Mouse (Mus musculus) gastrocnemius, postnatal 36 days (tissue): ENCODE data around the gene Dhcr7. TPM values are rescaled to one million over a fixed set of nuclear protein-coding genes. Genes with fewer than 3 reads are reported as not detected.

Experiments used
- DNase-seq, 2 experiments: peaks; one replicate each; pipeline ENCODE4 v3.0.0; 2022
- intact Hi-C: fragments of 180-260 bp; cut with DNase I; formaldehyde crosslinking; loops from one replicate; pipeline ENCODE4 v1.15.1; 2025
- microRNA-seq, 2 experiments: library from miRNA; unstranded; fragments of <30 nt; microRNA quantifications; one replicate each; pipeline ENCODE4 v1.2.0; 2021
- total RNA-seq, 2 experiments: library from RNA; stranded (reverse); gene quantifications; 2 replicates each; pipeline ENCODE4 v1.2.3; 2021

The Dhcr7 gene
- total RNA-seq, 2 experiments from 2014 or later = 4.4 to 4.6 TPM

GRCm38 (mm10) chr7:143832196-143832595 is 9.3 kb downstream of the Dhcr7 start:
- intact Hi-C loops = loop anchor here (10.0 kb wide), 1 partner anchor 243 kb away; no protein-coding TSS in a partner anchor
- no peak for DNase-seq

- intact Hi-C loops = loop anchor here (10.0 kb wide), 1 partner anchor 242 kb away; no protein-coding TSS in a partner anchor
- DNase-seq = no peak
These were observed 9.7 kb downstream of the Dhcr7 start for GRCm38 (mm10) chr7:143832611-143833010.

GRCm38 (mm10) chr7:143833581-143834190 is 10.7 kb downstream of the Dhcr7 start:
- intact Hi-C loops = loop anchor here (10.0 kb wide), 1 partner anchor 241 kb away; no protein-coding TSS in a partner anchor

GRCm38 (mm10) chr7:143834316-143834715 is 11.4 kb downstream of the Dhcr7 start:
- intact Hi-C loops = loop anchor here (10.0 kb wide), 1 partner anchor 240 kb away; no protein-coding TSS in a partner anchor
- DNase-seq = no peak

More at GRCm38 (mm10) chr7:143833581-143834190, 10.7 kb downstream of the Dhcr7 start:
- DNase-seq = no peak

GRCm38 (mm10) chr7:143834972-143835371 is 12.0 kb downstream of the Dhcr7 start:
- DNase-seq = no peak
- intact Hi-C loops = loop anchor here (10.0 kb wide), 1 partner anchor 240 kb away; no protein-coding TSS in a partner anchor

- intact Hi-C loops = loop anchor here (10.0 kb wide), 1 partner anchor 237 kb away; no protein-coding TSS in a partner anchor
- DNase-seq = no peak
These were observed 14.9 kb downstream of the Dhcr7 start for GRCm38 (mm10) chr7:143837705-143838358.

- DNase-seq = no peak
- intact Hi-C loops = no loop called here
These were observed 17.2 kb downstream of the Dhcr7 start for GRCm38 (mm10) chr7:143840121-143840520.

GRCm38 (mm10) chr7:143841301-143841700 is 18.4 kb downstream of the Dhcr7 start:
- intact Hi-C loops = no loop called here
- no peak for DNase-seq

GRCm38 (mm10) chr7:143848127-143848767 is 25.3 kb downstream of the Dhcr7 start:
- no peak for DNase-seq
- intact Hi-C loops = no loop called here

- intact Hi-C loops = no loop called here
- no peak for DNase-seq
These were observed 26.0 kb downstream of the Dhcr7 start for GRCm38 (mm10) chr7:143848768-143849482.

GRCm38 (mm10) chr7:143866538-143866937 is 43.6 kb downstream of the Dhcr7 start, which contains the start of gene Gm498:
Gene Gm498 (plus strand): TSS chr7:143866838.
- no peak for DNase-seq
- intact Hi-C loops = no loop called here

GRCm38 (mm10) chr7:143868874-143869273 is 45.9 kb downstream of the Dhcr7 start:
- intact Hi-C loops = no loop called here
- no peak for DNase-seq

- intact Hi-C loops = no loop called here
- no peak for DNase-seq
These were observed 60.8 kb downstream of the Dhcr7 start for GRCm38 (mm10) chr7:143883717-143884116.

GRCm38 (mm10) chr7:143891146-143891545 is 68.2 kb downstream of the Dhcr7 start:
- intact Hi-C loops = no loop called here

GRCm38 (mm10) chr7:143892361-143892760 is 69.4 kb downstream of the Dhcr7 start:
- intact Hi-C loops = no loop called here
- no peak for DNase-seq

More at GRCm38 (mm10) chr7:143891146-143891545, 68.2 kb downstream of the Dhcr7 start:
- DNase-seq = no peak

Small RNA genes within 50 kb of the gene (microRNA-seq; reads per million reads assigned to microRNA genes)
- 0 reads per million in 2 experiments for gene Gm22064

Other genes starting within 250 kb of the Dhcr7 start
- 10 to 100 TPM; 33.9 to 38.6 TPM for gene Cars, start 223.1 kb upstream of the Dhcr7 start, total RNA-seq
- under 1 TPM; 0.10 to 0.20 TPM for gene Tnfrsf26, start 194.4 kb upstream of the Dhcr7 start, total RNA-seq
- 1 to 10 TPM; 1.5 to 2.0 TPM for gene Tnfrsf22, start 173.5 kb upstream of the Dhcr7 start, total RNA-seq
- 1 to 10 TPM; 2.7 to 3.3 TPM for gene Tnfrsf23, start 137.3 kb upstream of the Dhcr7 start, total RNA-seq
- gene Osbpl5, start 66.2 kb upstream of the Dhcr7 start, total RNA-seq = 10 to 100 TPM; 14.6 to 15.2 TPM
- gene Mrgprg, start 56.2 kb upstream of the Dhcr7 start, total RNA-seq = not detected
- under 1 TPM; 0.43 to 0.54 TPM for gene Mrgpre, start 38.6 kb upstream of the Dhcr7 start, total RNA-seq
- gene Nadsyn1, start 296 bp upstream of the Dhcr7 start, total RNA-seq = 1 to 10 TPM; 3.6 to 3.9 TPM
- gene Gm498, start 43.7 kb downstream of the Dhcr7 start, total RNA-seq = not detected
- gene Shank2, start 178.8 kb downstream of the Dhcr7 start, total RNA-seq = under 1 TPM; 0.05 to 0.18 TPM